13 mouse cellular contexts compared by ENCODE assay signal in the genomic region with DNA sequence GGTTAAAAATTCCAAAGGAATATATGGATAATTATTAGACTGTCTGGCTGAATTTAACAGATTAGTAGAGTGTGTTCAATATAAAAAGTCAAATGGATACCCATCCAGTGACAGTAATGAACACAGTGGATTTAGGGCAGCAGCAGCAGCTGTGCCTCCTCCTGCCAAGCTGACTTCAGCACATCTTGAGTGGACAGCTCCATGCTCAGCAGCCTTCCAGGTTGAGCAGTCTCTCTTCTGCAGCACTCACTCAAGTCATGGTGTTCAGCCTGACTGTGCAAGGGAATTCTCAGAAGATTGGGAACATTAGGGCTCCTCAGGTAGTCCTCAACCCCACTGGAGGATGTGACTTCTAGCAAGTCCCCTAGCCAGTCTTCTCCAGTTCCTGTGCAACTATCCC.
DNase-seq lines count a peak whose midpoint lies in the region; ATAC-seq and TF ChIP-seq lines count a peak whose summit lies in the region.
"Had no signal": no experiment of that assay in that cellular context is flagged by ENCODE, and none has a peak within 500 bp of the region (broad histone marks: within the 10 kb centered on the region; RNA-seq: fewer than 3 reads in every experiment).

No protein-coding gene starts in this region.

- peak; percentile 23 to 62 for DNase-seq in adrenal gland, adult (ENCODE audit: inconsistent age in 2 of 2, low spot score in 1 of 2)
- DNase-seq in adrenal gland, adult 8-10 months = no peak
- DNase-seq in liver = peak; percentile 7
- peak; percentile 61 for DNase-seq in embryo, embryonic 11 days
- no peak for DNase-seq in cerebellum, adult 11-12 months
- DNase-seq in cerebellum, adult 11 months = no peak
- DNase-seq: gastrocnemius, postnatal 10 days; spleen, adult 18-20 months; thymus, postnatal 4 days had no signal

- no peaks in the 10 kb centered on the region for H3K4me1 ChIP-seq in liver, embryonic 12.5 days

- no peak for TF ChIP-seq POLR2A in myocyte (IDR thresholded peaks at IDR 0.05; ENCODE audit: insufficient read length, low read depth)

- H3K9me3 ChIP-seq in liver, embryonic 12.5 days (replicated peaks) = no peaks in the 10 kb centered on the region

- no peaks in the 10 kb centered on the region for H3K27me3 ChIP-seq in liver, embryonic 12.5 days (replicated peaks)
- H3K27me3 ChIP-seq in myocyte (ENCODE audit: control insufficient read depth, insufficient read depth, insufficient read length) = no peaks in the 10 kb centered on the region

- H3ac ChIP-seq in myocyte (ENCODE audit: control insufficient read depth, insufficient read length) = no peak overlapping the region

- H3K36me3 ChIP-seq in liver, embryonic 12.5 days = no peaks in the 10 kb centered on the region
- H3K36me3 ChIP-seq in myocyte (ENCODE audit: control insufficient read depth, insufficient read depth) = no peaks in the 10 kb centered on the region

- H3K4me3 ChIP-seq in liver, embryonic 12.5 days = no peak overlapping the region
- no peak overlapping the region for H3K4me3 ChIP-seq in myocyte

- H3K4me2 ChIP-seq in liver, embryonic 12.5 days = no peak overlapping the region
- H3K4me2 ChIP-seq in myocyte (ENCODE audit: low read depth) = no peak overlapping the region

- H3K79me2 ChIP-seq in myocyte (ENCODE audit: control insufficient read depth, insufficient read depth) = no peaks in the 10 kb centered on the region

- no peak for ATAC-seq in liver, embryonic 12.5 days
- ATAC-seq: intestine, postnatal 0 days had no signal

- no peak overlapping the region for H3K9ac ChIP-seq in liver, embryonic 12.5 days
- H3K9ac ChIP-seq: liver, embryonic 14.5 days had no signal

- no peak overlapping the region for H3K27ac ChIP-seq in liver, embryonic 12.5 days
- H3K27ac ChIP-seq: liver, embryonic 14.5 days had no signal

TF ChIP-seq in myocyte, 11 proteins besides CTCF, POLR2A, EP300 and RAD21:
- TF ChIP-seq MYOG (IDR thresholded peaks at IDR 0.05; ENCODE audit: control insufficient read depth in 1 of 3, insufficient read depth in 1 of 3, insufficient read length in 2 of 3, low read depth in 2 of 3) (no peak), REST (IDR thresholded peaks at IDR 0.05; ENCODE audit: insufficient read depth, insufficient read length) (peak; percentile 83)

Comparison
In these comparisons a context has a peak if more than half of its experiments do, and no peak if none do; other contexts are left out.
1. DNase-seq: peak in adrenal gland, adult (2 of 2), liver (single experiment) and embryo, embryonic 11 days (single experiment); none in adrenal gland, adult 8-10 months (single experiment), cerebellum, adult 11-12 months (single experiment) and cerebellum, adult 11 months (single experiment).